Mouse (Mus musculus): ENCODE measurements around the gene Gm20388. TPM values are rescaled to one million over a fixed set of nuclear protein-coding genes. Genes with fewer than 3 reads are reported as not detected.
A peak's percentile ranks its signal among the peaks of the same experiment; 100 is the strongest.

The Gm20388 gene
- polyA plus RNA-seq, 1 experiment from 2014 or later, result 5.3 TPM

DNA sequence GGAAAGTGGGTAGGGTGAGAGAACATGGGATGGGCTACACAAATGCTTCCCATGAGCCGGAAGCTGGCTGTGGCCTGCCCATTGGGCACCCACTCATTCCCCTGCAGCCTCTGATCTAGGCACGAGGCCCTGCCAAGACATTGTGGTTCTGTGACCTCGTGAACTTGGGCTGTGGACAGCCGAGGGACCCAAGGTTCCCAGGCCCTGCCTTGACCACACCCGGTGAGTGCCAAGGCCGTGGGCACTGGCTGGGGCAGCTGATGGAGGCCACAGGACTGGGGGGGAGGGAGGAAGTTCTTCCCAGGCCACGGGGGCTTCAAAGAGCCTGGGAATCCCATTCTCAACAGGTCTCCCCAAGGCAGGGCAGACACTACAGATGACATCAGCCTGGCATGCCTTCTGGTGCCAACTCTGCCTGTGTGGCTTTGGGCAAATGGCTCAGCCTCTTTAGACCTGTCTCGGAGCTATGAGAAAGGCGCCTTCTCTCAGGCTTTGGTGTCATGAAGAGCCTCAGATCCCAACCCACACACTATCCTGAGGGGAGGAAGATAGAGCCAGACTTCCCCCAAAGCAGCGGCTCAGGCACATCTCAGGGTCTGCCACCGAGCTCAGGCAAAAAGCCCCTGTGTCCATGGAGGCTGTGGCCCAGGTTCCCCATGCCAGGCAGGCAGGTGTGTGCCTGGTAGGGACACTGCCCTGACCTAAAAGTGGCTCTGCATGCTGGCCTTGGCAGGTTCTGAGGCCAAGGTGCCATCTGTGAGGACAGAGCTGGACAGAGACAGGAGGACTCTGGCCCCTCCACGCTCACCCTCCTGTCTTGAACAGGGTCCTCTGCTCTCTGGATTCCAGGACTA lies 2941.3 kb downstream of the Gm20388 start:
- no peak overlapping the region for H3K4me3 ChIP-seq (ENCODE audit: low read depth, low read length)
- peaks cover 18% of the 10 kb centered on the region for H3K27me3 ChIP-seq (replicated peaks; ENCODE audit: control insufficient read depth, insufficient read depth, low read length)
- H3K9me3 ChIP-seq (ENCODE audit: control insufficient read depth, low read length), result no peaks in the 10 kb centered on the region
- H3K4me2 ChIP-seq, result no peak overlapping the region
- no peak overlapping the region for H3K27ac ChIP-seq (ENCODE audit: low read depth, low read length)
- no peak overlapping the region for H3K9ac ChIP-seq (ENCODE audit: low read depth, low read length)
- peaks cover 5% of the 10 kb centered on the region; the same call in 1 of the 2 replicates for H3K4me1 ChIP-seq (replicated peaks; ENCODE audit: control insufficient read depth, insufficient read depth, low read length)
- whole genome bisulfite sequencing, result 73% methylated on average over 12 of the region's 12 CpGs
- ATAC-seq (replicated peaks; ENCODE audit: low FRiP score) (no peak), DNase-seq (ENCODE audit: low spot score) (no peak)
- no peaks in the 10 kb centered on the region for H3K36me3 ChIP-seq (ENCODE audit: control insufficient read depth, insufficient read depth, low read length)

DNA sequence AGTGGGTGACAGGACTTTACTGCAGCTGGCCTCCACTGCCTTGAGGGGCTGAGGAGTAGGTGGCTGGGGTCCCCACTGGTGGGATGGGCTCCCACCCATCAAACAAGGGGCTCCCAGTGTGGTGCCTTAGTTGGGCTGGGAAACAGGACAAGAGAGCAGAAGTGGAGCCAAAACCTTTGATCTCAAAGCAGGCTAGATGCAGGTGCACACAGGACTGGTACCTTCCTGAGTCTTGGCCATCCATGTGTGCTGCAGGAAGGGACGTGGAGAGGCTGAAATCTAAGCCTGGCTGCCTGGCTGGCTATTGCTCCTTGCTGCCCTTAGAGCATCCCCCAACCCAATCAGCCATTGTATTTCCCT lies 2941.9 kb downstream of the Gm20388 start:
- Histone ChIP-seq H3K36me3 (ENCODE audit: control insufficient read depth, insufficient read depth, low read length) (no peaks in the 10 kb centered on the region), H3K27me3 (replicated peaks; ENCODE audit: control insufficient read depth, insufficient read depth, low read length) (peaks cover 16% of the 10 kb centered on the region), H3K9ac (ENCODE audit: low read depth, low read length) (no peak overlapping the region), H3K9me3 (ENCODE audit: control insufficient read depth, low read length) (no peaks in the 10 kb centered on the region), H3K27ac (ENCODE audit: low read depth, low read length) (no peak overlapping the region), H3K4me3 (ENCODE audit: low read depth, low read length) (no peak overlapping the region), H3K4me2 (no peak overlapping the region), H3K4me1 (replicated peaks; ENCODE audit: control insufficient read depth, insufficient read depth, low read length) (peaks cover 5% of the 10 kb centered on the region; the same call in 1 of the 2 replicates)
- 70% methylated on average over 1 of the region's 1 CpGs for WGBS
- DNase-seq (ENCODE audit: low spot score) (no peak), ATAC-seq (replicated peaks; ENCODE audit: low FRiP score) (no peak)

DNA sequence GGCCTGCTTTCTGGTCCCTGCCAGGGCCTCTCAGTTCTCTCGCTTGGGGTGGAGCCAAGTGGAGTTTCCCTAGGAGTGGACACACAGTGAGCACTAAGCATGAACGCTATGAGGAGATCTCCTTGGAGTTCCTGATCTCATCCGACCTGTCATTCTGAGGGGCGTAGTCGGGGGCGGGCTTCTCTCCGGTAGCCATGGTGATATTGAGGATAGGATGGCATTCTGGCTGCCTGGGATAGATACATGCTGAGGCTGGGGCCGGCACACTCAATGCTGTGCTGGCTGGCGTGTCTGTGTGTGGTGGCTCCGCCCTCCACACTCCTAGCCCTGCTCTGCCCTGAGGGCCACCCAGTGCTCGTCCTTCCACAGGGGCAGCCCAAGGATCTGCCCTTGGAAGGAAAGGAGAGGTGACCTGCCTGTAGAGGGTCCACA lies 2942.7 kb downstream of the Gm20388 start:
- DNase-seq (ENCODE audit: low spot score) (no peak), ATAC-seq (replicated peaks; ENCODE audit: low FRiP score) (no peak)
- Histone ChIP-seq H3K27ac (ENCODE audit: low read depth, low read length) (no peak overlapping the region), H3K4me1 (replicated peaks; ENCODE audit: control insufficient read depth, insufficient read depth, low read length) (peaks cover 4% of the 10 kb centered on the region; the same call in 1 of the 2 replicates), H3K9me3 (ENCODE audit: control insufficient read depth, low read length) (no peaks in the 10 kb centered on the region), H3K4me2 (no peak overlapping the region), H3K4me3 (ENCODE audit: low read depth, low read length) (no peak overlapping the region), H3K36me3 (ENCODE audit: control insufficient read depth, insufficient read depth, low read length) (no peaks in the 10 kb centered on the region), H3K27me3 (replicated peaks; ENCODE audit: control insufficient read depth, insufficient read depth, low read length) (peaks cover 14% of the 10 kb centered on the region), H3K9ac (ENCODE audit: low read depth, low read length) (no peak overlapping the region)
- 37% methylated on average over 11 of the region's 11 CpGs for WGBS

DNA sequence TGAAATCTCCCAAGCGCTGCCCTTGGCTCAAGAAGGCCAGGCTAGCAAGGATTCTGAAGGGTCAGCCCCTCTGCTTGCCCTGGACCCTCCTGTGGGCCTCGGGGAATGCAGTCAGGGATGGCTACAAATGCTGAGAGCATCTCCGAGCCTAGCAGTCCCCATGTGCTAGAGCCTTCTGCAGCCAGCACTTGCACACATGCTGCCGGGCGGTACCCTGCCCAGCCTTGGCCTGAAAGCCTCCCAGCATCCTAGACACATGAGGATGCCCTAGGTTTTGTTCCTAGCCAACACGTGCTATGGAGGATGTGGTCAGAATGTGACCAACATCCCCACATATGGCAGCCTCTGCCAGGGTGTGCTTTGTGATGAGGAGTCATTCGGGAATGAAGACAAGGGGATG lies 2943.7 kb downstream of the Gm20388 start:
- H3K27me3 ChIP-seq (replicated peaks; ENCODE audit: control insufficient read depth, insufficient read depth, low read length), result peaks cover 5% of the 10 kb centered on the region; the same call in 1 of the 2 replicates
- ATAC-seq (replicated peaks; ENCODE audit: low FRiP score) (no peak), DNase-seq (ENCODE audit: low spot score) (no peak)
- no peaks in the 10 kb centered on the region for H3K9me3 ChIP-seq (ENCODE audit: control insufficient read depth, low read length)
- no peaks in the 10 kb centered on the region for H3K36me3 ChIP-seq (ENCODE audit: control insufficient read depth, insufficient read depth, low read length)
- H3K4me2 ChIP-seq, result no peak overlapping the region
- H3K4me3 ChIP-seq (ENCODE audit: low read depth, low read length), result no peak overlapping the region
- H3K4me1 ChIP-seq (replicated peaks; ENCODE audit: control insufficient read depth, insufficient read depth, low read length), result peaks cover 2% of the 10 kb centered on the region; the same call in 1 of the 2 replicates
- H3K27ac ChIP-seq (ENCODE audit: low read depth, low read length), result no peak overlapping the region
- H3K9ac ChIP-seq (ENCODE audit: low read depth, low read length), result no peak overlapping the region
- WGBS, result 60% methylated on average over 7 of the region's 7 CpGs

DNA sequence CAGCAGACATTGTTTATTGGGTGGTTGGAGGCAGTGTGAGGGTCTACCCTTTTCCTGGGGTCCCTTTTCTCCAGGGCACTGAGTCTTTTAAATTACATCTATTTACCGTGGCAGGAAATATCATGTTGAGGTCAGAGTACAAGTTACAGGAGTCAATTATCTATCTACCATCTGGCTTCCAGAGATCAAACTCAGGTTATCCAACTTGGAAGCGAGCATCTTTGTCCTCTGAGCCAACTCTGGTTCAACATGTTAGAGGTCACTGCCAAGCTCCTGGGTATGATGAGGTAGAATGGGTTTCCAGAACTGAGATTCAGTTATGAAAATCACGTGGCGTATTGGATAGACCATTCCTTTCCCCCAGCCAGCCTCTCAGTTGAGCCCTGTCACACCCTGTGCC lies 2944.5 kb downstream of the Gm20388 start:
- no peak for ATAC-seq (replicated peaks; ENCODE audit: low FRiP score)
- Histone ChIP-seq H3K9me3 (ENCODE audit: control insufficient read depth, low read length) (no peaks in the 10 kb centered on the region), H3K4me3 (ENCODE audit: low read depth, low read length) (no peak overlapping the region), H3K9ac (ENCODE audit: low read depth, low read length) (no peak overlapping the region), H3K27ac (ENCODE audit: low read depth, low read length) (no peak overlapping the region), H3K27me3 (replicated peaks; ENCODE audit: control insufficient read depth, insufficient read depth, low read length) (peaks cover 3% of the 10 kb centered on the region; the same call in 1 of the 2 replicates), H3K36me3 (ENCODE audit: control insufficient read depth, insufficient read depth, low read length) (no peaks in the 10 kb centered on the region), H3K4me2 (no peak overlapping the region), H3K4me1 (replicated peaks; ENCODE audit: control insufficient read depth, insufficient read depth, low read length) (peaks cover 2% of the 10 kb centered on the region; the same call in 1 of the 2 replicates)
- 79% methylated on average over 4 of the region's 4 CpGs for WGBS
- no peak for DNase-seq (ENCODE audit: low spot score)

DNA sequence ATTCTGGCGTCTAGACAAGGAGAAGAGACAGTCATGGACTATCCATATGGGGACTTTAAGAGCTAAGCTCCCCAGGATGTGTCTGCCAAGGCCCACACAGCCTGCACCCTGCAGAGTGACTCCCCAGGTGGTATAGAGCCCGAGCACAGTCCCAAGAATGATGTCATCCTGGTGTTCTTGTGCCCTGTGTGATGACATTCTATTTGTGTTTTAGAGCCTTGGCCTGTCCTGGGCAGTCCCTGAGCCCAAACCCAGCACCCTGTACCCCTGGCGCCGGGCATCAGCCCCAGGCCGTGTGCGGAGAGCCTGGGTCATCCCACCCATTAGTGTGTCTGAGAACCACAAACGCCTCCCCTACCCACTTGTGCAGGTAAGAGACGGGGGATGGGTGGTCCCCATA lies 2945.6 kb downstream of the Gm20388 start:
- Histone ChIP-seq H3K4me3 (ENCODE audit: low read depth, low read length) (no peak overlapping the region), H3K27me3 (replicated peaks; ENCODE audit: control insufficient read depth, insufficient read depth, low read length) (peaks cover 8% of the 10 kb centered on the region; the same call in 1 of the 2 replicates), H3K9ac (ENCODE audit: low read depth, low read length) (no peak overlapping the region), H3K4me1 (replicated peaks; ENCODE audit: control insufficient read depth, insufficient read depth, low read length) (peaks cover 2% of the 10 kb centered on the region; the same call in 1 of the 2 replicates), H3K36me3 (ENCODE audit: control insufficient read depth, insufficient read depth, low read length) (no peaks in the 10 kb centered on the region), H3K27ac (ENCODE audit: low read depth, low read length) (no peak overlapping the region), H3K4me2 (no peak overlapping the region), H3K9me3 (ENCODE audit: control insufficient read depth, low read length) (no peaks in the 10 kb centered on the region)
- DNase-seq (ENCODE audit: low spot score) (no peak), ATAC-seq (replicated peaks; ENCODE audit: low FRiP score) (no peak; the same call in 1 of the 2 replicates)
- 77% methylated on average over 8 of the region's 8 CpGs for WGBS

DNA sequence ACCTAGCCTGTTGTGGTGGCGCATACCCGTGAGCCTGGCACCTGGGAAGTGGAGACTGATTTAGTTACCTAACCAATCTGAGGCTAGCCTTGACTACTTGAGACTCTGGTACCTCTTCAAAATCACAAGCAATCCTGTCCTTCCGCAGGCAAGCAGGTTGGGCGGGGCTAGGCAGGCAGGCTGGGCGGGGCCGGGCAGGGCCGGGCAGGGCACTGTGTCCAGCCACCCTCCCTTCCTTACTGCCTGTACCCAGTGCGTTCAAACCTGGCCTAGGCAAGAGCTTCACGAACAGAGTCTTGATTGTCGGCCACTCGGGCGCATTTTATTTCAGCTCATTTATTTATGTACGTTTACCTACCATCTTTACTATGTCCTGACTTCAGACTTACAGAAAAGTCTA lies 2949.2 kb downstream of the Gm20388 start:
- Histone ChIP-seq H3K36me3 (ENCODE audit: control insufficient read depth, insufficient read depth, low read length) (no peaks in the 10 kb centered on the region), H3K27me3 (replicated peaks; ENCODE audit: control insufficient read depth, insufficient read depth, low read length) (peaks cover 6% of the 10 kb centered on the region), H3K27ac (ENCODE audit: low read depth, low read length) (no peak overlapping the region), H3K9me3 (ENCODE audit: control insufficient read depth, low read length) (no peaks in the 10 kb centered on the region), H3K4me2 (no peak overlapping the region), H3K9ac (ENCODE audit: low read depth, low read length) (no peak overlapping the region), H3K4me3 (ENCODE audit: low read depth, low read length) (no peak overlapping the region), H3K4me1 (replicated peaks; ENCODE audit: control insufficient read depth, insufficient read depth, low read length) (no peaks in the 10 kb centered on the region)
- DNase-seq (ENCODE audit: low spot score) (no peak), ATAC-seq (replicated peaks; ENCODE audit: low FRiP score) (no peak)
- WGBS, result 56% methylated on average over 13 of the region's 13 CpGs

DNA sequence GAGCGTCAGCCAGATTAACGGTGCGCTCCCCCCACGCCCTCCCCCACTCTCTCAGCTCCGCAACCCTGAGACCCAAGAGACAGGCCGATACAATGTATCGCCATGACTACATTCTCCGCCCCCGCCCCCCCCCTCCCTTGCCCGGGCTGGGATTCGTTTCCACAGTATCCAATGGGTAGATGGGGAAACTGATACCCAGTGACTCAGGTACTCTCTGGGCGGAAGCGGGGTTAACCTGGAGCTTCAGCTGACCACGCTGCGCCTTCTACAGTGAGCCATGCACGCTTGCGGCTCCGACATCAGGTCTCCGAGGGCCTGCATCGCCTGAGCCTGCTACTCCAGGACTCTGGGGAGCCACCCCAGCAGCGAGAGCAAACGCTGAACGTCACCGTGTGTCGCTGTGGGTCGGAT lies 2954.1 kb downstream of the Gm20388 start:
- H3K4me1 ChIP-seq (replicated peaks; ENCODE audit: control insufficient read depth, insufficient read depth, low read length), result no peaks in the 10 kb centered on the region; the same call in 1 of the 2 replicates
- 61% methylated on average over 26 of the region's 26 CpGs for WGBS
- no peaks in the 10 kb centered on the region for H3K9me3 ChIP-seq (ENCODE audit: control insufficient read depth, low read length)
- DNase-seq (ENCODE audit: low spot score) (no peak), ATAC-seq (replicated peaks; ENCODE audit: low FRiP score) (no peak)
- peak overlapping the region; percentile 19 for H3K4me2 ChIP-seq
- no peak overlapping the region for H3K27ac ChIP-seq (ENCODE audit: low read depth, low read length)
- H3K4me3 ChIP-seq (ENCODE audit: low read depth, low read length), result no peak overlapping the region
- no peak overlapping the region for H3K9ac ChIP-seq (ENCODE audit: low read depth, low read length)
- H3K36me3 ChIP-seq (ENCODE audit: control insufficient read depth, insufficient read depth, low read length), result no peaks in the 10 kb centered on the region
- H3K27me3 ChIP-seq (replicated peaks; ENCODE audit: control insufficient read depth, insufficient read depth, low read length), result peaks cover 6% of the 10 kb centered on the region

DNA sequence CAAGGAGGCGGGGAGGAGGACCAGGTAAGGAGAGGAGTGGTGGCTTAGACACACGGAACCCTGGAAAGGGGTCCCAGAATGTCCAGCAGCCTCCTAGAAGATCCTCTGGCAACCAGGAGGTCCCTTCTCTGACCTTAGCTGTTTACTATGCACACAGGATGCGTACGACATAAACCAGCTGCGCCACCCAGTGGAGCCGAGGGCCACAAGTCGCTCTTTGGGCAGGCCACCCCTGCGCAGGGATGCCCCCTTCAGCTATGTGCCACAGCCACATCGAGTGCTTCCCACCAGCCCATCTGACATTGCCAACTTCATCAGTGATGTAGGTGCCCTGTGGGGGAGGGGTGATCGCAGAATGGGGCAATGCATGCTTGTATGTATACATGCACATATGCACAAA lies 2954.8 kb downstream of the Gm20388 start:
- no peak for ATAC-seq (replicated peaks; ENCODE audit: low FRiP score)
- H3K4me2 ChIP-seq, result peak overlapping the region; percentile 19; the same call in 1 of the 2 replicates
- no peak overlapping the region for H3K27ac ChIP-seq (ENCODE audit: low read depth, low read length)
- H3K9ac ChIP-seq (ENCODE audit: low read depth, low read length), result no peak overlapping the region
- H3K36me3 ChIP-seq (ENCODE audit: control insufficient read depth, insufficient read depth, low read length), result no peaks in the 10 kb centered on the region
- 54% methylated on average over 10 of the region's 10 CpGs for WGBS
- H3K4me1 ChIP-seq (replicated peaks; ENCODE audit: control insufficient read depth, insufficient read depth, low read length), result peaks cover 6% of the 10 kb centered on the region
- DNase-seq (ENCODE audit: low spot score), result no peak
- peaks cover 5% of the 10 kb centered on the region for H3K27me3 ChIP-seq (replicated peaks; ENCODE audit: control insufficient read depth, insufficient read depth, low read length)
- H3K4me3 ChIP-seq (ENCODE audit: low read depth, low read length), result no peak overlapping the region
- no peaks in the 10 kb centered on the region for H3K9me3 ChIP-seq (ENCODE audit: control insufficient read depth, low read length)
